Mouse (Mus musculus) embryonic stem cell, embryonic (primary cell): ENCODE measurements around the gene Dpf3.

Source experiments
- CTCF ChIA-PET, 4 experiments: fragments of 300-600 bp in 2 of 4; fragments of 350-600 bp in 2 of 4; sonication (Branson Sonifier 250); formaldehyde crosslinking; loops; one replicate each; lab custom pipeline; 2022; ENCODE audit warnings: inconsistent platforms in 2 of 4; lab: Charles Lee
- POLR2A ChIA-PET, 4 experiments: fragments of 300-600 bp in 2 of 4; fragments of 350-600 bp in 2 of 4; sonication (Branson Sonifier 250); formaldehyde crosslinking; loops; one replicate each; lab custom pipeline; 2022; ENCODE audit warnings: antibody characterized with exemption in 4 of 4, inconsistent platforms in 1 of 4; lab: Charles Lee

Gene Dpf3

GRCm38 (mm10) chr12:83485911-83486670 is 1.4 kb downstream of the Dpf3 start:
- ChIA-PET CTCF (interaction anchor here (0.6 to 3.2 kb wide), 11 partner anchors 14 to 430 kb away, joined by 3 to 11 read pairs (median 4); no protein-coding TSS in a partner anchor), POLR2A (interaction anchor here in 3 of 4 experiments (0.6 to 1.8 kb wide), 12 partner anchors 8 to 402 kb away, joined by 3 to 9 read pairs (median 3); no protein-coding TSS in a partner anchor)

- POLR2A ChIA-PET: interaction anchor here (0.5 to 1.7 kb wide), 16 partner anchors 9 to 370 kb away, joined by 3 to 9 read pairs (median 3); no protein-coding TSS in a partner anchor
- CTCF ChIA-PET: interaction anchor here (0.5 to 1.8 kb wide), 11 partner anchors 15 to 1153 kb away, joined by 3 to 6 read pairs (median 4); no protein-coding TSS in a partner anchor
Observed at GRCm38 (mm10) chr12:83484855-83485745, 2.4 kb downstream of the Dpf3 start.

- POLR2A ChIA-PET: interaction anchor here in 1 of 4 experiments (0.7 to 1.2 kb wide), 2 partner anchors 17 to 53 kb away, joined by 3 read pairs; no protein-coding TSS in a partner anchor
- CTCF ChIA-PET: interaction anchor here in 1 of 4 experiments (0.6 kb wide), 1 partner anchor 372 kb away, joined by 4 read pairs; no protein-coding TSS in a partner anchor
Observed at GRCm38 (mm10) chr12:83483653-83484052, 3.9 kb downstream of the Dpf3 start.

- ChIA-PET POLR2A (interaction anchor here in 2 of 4 experiments (0.5 to 1.1 kb wide), 3 partner anchors 51 to 375 kb away, joined by 3 to 4 read pairs (median 4); no protein-coding TSS in a partner anchor), CTCF (interaction anchor here in 3 of 4 experiments (0.6 to 1.0 kb wide), 4 partner anchors 19 to 369 kb away, joined by 3 to 7 read pairs (median 4); no protein-coding TSS in a partner anchor)
Observed at GRCm38 (mm10) chr12:83481439-83481838, 6.1 kb downstream of the Dpf3 start.

- CTCF ChIA-PET: interaction anchor here in 2 of 4 experiments (0.5 to 0.9 kb wide), 5 partner anchors 8 to 368 kb away, joined by 3 to 9 read pairs (median 6); no protein-coding TSS in a partner anchor
- POLR2A ChIA-PET: interaction anchor here in 3 of 4 experiments (0.5 to 1.1 kb wide), 4 partner anchors 12 to 52 kb away, joined by 3 to 8 read pairs (median 3); no protein-coding TSS in a partner anchor
Observed at GRCm38 (mm10) chr12:83479818-83480401, 7.6 kb downstream of the Dpf3 start.

GRCm38 (mm10) chr12:83479140-83479539 is 8.4 kb downstream of the Dpf3 start:
- ChIA-PET CTCF (no interaction called here), POLR2A (interaction anchor here in 1 of 4 experiments (0.6 kb wide), 1 partner anchor 13 kb away, joined by 3 read pairs; no protein-coding TSS in a partner anchor)

- CTCF ChIA-PET: no interaction called here
- POLR2A ChIA-PET: no interaction called here
Observed at GRCm38 (mm10) chr12:83476277-83476676, 11.2 kb downstream of the Dpf3 start.

GRCm38 (mm10) chr12:83475419-83475818 is 12.1 kb downstream of the Dpf3 start:
- POLR2A ChIA-PET: interaction anchor here in 1 of 4 experiments (0.5 kb wide), 1 partner anchor 174 kb away, joined by 21 read pairs; no protein-coding TSS in a partner anchor
- CTCF ChIA-PET: no interaction called here

- POLR2A ChIA-PET: no interaction called here
- CTCF ChIA-PET: no interaction called here
Observed at GRCm38 (mm10) chr12:83473987-83474600, 13.4 kb downstream of the Dpf3 start.

GRCm38 (mm10) chr12:83471760-83472159 is 15.8 kb downstream of the Dpf3 start:
- CTCF ChIA-PET: interaction anchor here in 2 of 4 experiments (0.9 to 1.1 kb wide), 3 partner anchors 9 to 357 kb away, joined by 3 to 9 read pairs (median 3); partner anchors contain the start of gene Dpf3 (in 1 of the 2)
- POLR2A ChIA-PET: no interaction called here

GRCm38 (mm10) chr12:83470085-83470484 is 17.4 kb downstream of the Dpf3 start:
- CTCF ChIA-PET: interaction anchor here in 1 of 4 experiments (0.8 kb wide), 1 partner anchor 15 kb away, joined by 3 read pairs; no protein-coding TSS in a partner anchor
- POLR2A ChIA-PET: interaction anchor here in 1 of 4 experiments (0.6 kb wide), 2 partner anchors 16 to 210 kb away, joined by 3 to 5 read pairs; no protein-coding TSS in a partner anchor

GRCm38 (mm10) chr12:83466508-83467430 is 20.7 kb downstream of the Dpf3 start:
- ChIA-PET CTCF (interaction anchor here (0.7 to 1.1 kb wide), 6 partner anchors 13 to 784 kb away, joined by 3 to 7 read pairs (median 3); partner anchors contain the start of gene Dpf3 (in 1 of the 4)), POLR2A (interaction anchor here in 2 of 4 experiments (0.6 to 1.9 kb wide), 6 partner anchors 9 to 439 kb away, joined by 3 to 4 read pairs (median 3); no protein-coding TSS in a partner anchor)

GRCm38 (mm10) chr12:83466053-83466452 is 21.5 kb downstream of the Dpf3 start:
- CTCF ChIA-PET: interaction anchor here (0.7 to 1.1 kb wide), 5 partner anchors 14 to 785 kb away, joined by 3 to 7 read pairs (median 3); partner anchors contain the start of gene Dpf3 (in 1 of the 4)
- POLR2A ChIA-PET: interaction anchor here in 2 of 4 experiments (0.6 to 1.9 kb wide), 3 partner anchors 9 to 438 kb away, joined by 3 to 4 read pairs (median 3); no protein-coding TSS in a partner anchor

GRCm38 (mm10) chr12:83460272-83460671 is 27.2 kb downstream of the Dpf3 start:
- ChIA-PET POLR2A (interaction anchor here in 1 of 4 experiments (0.7 kb wide), 1 partner anchor 702 kb away, joined by 3 read pairs; no protein-coding TSS in a partner anchor), CTCF (interaction anchor here in 1 of 4 experiments (0.6 kb wide), 1 partner anchor 117 kb away, joined by 3 read pairs; no protein-coding TSS in a partner anchor)

GRCm38 (mm10) chr12:83454697-83455321 is 32.7 kb downstream of the Dpf3 start:
- POLR2A ChIA-PET: interaction anchor here in 2 of 4 experiments (0.5 to 1.4 kb wide), 4 partner anchors 8 to 225 kb away, joined by 3 to 6 read pairs (median 4); no protein-coding TSS in a partner anchor
- CTCF ChIA-PET: interaction anchor here in 3 of 4 experiments (0.6 to 0.7 kb wide), 4 partner anchors 25 to 310 kb away, joined by 3 to 8 read pairs (median 4); no protein-coding TSS in a partner anchor
